Mouse (Mus musculus) gastrocnemius, postnatal 36 days (tissue): Measurements from ENCODE around the gene Skp2. TPM values are rescaled to one million over a fixed set of nuclear protein-coding genes. Genes with fewer than 3 reads are reported as not detected.

Source experiments
- DNase-seq, 2 experiments: peaks; one replicate each; pipeline ENCODE4 v3.0.0; 2022
- intact Hi-C: fragments of 180-260 bp; cut with DNase I; formaldehyde crosslinking; loops from one replicate; pipeline ENCODE4 v1.15.1; 2025
- total RNA-seq, 2 experiments: library from RNA; stranded (reverse); gene quantifications; 2 replicates each; pipeline ENCODE4 v1.2.3; 2021

Skp2 gene
- total RNA-seq, 2 experiments from 2014 or later = 0.77 to 0.99 TPM

DNA sequence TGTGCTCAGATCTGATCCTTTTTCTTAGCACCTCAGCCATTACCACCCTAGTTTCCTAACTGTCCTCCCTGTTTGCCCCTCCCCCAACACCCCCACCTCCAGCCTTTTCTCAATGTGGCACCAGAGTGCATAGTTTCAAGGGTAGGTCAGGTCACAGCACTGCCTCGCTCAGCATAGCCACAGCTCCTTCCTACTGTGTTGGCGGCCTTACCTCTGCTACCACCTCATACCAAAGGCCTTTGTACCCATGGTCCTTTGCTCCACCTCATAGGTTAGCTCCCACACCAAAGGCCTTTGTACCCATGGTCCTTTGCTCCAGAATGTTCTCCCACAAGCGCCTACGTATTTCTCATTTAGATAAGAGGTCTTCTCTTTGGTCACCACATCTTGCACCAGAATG, 36.4 kb downstream of the Skp2 start:
- intact Hi-C loops = no loop called here
- no peak for DNase-seq

DNA sequence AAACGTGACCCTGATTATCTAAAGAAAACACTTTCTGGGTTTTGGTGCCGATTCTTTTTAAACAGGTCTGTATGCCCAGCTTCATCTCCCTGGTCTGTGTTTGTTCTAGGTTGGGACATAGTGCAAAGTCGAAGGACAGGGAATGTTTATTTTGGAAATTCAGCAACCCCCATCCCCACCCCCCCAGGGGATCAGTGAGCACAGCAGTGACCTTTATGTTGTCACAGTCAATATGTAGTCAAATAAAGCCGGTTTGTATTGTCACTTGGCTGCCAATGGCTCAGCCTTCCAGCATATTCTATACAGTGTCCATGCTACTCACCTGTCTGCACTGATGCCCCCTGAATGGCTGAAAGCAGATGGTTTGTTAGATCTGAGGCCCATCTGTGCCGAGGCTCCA, 40.6 kb downstream of the Skp2 start:
- intact Hi-C loops = no loop called here

DNA sequence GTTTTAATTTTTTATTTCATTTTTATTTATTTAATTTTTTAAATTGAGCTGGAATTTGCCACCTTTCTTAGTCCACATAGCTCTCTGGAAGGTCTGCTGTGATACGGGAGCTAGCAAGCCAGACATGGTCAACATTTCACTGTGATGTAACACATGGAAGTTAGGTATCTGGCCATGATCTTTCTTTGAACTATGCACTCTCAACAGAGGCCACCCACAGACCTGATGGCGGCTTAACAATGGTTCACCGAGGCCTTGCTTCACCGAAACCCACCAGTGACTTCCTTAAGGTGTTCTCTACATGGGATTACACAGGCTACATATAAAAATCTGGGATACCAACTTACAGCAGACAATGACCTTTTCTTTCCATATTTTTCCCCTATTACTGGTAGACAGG, 41.1 kb downstream of the Skp2 start:
- intact Hi-C loops = no loop called here
- no peak for DNase-seq

More for the DNA sequence above, 40.6 kb downstream of the Skp2 start:
- no peak for DNase-seq

DNA sequence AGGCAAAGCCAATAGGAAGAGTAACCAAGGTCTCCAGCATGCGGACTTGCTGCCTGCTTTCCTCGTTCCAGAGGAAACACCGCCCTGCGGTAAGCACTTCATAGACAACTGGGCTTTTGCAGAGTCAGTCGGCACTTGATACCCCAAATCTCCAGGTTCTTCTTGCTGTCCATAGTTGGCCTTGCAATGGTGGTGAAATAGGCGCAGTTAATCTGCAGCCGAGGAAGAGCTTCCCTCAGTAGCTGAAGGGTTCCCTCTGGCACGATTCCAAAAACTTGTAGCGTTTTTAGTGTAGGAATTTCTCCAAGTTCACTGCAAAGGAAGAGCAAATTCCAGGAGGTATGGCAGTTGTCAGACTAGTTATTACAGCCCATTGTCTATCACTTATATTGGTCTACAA, 41.7 kb downstream of the Skp2 start:
- intact Hi-C loops = no loop called here
- DNase-seq = no peak

DNA sequence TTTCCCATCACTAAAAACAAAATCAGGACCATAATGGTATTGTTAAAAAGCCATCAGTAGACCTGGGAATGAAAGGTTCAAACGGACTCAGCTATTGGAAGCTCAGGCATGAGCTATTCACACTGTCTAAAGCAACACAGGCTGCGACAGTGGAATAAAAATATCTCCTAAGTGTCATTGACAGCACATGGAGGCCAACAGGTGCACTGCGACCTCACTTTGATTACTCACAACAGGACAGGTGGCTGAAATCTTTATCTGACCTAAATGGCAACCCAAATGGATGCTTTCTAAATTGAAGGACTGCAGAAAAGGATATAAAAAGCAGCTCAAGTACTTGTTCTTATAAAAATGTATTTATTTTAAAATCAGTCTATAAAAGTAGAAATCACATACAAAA, 43.6 kb downstream of the Skp2 start:
- intact Hi-C loops = no loop called here
- no peak for DNase-seq

DNA sequence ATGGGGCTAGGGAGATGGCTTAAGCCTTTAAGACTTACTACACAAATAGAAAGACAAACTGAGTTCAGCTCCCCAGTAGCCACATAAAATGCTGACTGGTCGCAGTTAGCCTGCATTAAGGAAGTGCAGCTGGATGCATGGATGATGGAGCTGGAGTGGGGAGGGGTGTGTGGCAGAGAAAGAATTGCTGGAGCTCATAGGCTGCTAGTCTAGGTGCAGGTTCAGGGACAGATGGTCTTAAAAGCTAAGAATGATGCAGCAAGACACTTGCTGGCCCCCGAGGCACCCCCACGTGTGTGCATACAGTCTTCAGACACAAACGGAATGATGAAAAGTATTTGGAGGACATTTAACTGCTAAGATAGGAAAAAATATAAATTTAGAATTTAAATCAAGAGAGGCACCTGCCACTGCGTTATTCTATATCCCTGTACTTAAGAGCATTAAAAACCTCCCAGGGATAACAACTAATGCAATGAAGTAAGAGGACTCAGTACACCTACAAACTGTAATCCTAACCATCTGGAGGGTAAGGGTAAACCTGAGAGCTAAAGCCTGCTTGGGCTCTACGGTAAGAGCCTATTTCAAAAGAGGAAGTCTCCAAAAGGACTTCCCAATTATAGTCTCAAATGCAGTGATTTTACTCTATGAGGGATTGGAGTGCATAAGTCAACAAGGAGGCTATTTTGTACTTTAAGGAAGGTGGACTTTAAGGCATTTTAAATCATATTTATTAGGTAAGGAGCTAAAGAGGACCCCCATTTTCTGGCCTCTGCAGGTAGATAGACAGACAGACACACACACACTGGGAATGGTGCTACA, 44.5 kb downstream of the Skp2 start:
- intact Hi-C loops = no loop called here
- no peak for DNase-seq

DNA sequence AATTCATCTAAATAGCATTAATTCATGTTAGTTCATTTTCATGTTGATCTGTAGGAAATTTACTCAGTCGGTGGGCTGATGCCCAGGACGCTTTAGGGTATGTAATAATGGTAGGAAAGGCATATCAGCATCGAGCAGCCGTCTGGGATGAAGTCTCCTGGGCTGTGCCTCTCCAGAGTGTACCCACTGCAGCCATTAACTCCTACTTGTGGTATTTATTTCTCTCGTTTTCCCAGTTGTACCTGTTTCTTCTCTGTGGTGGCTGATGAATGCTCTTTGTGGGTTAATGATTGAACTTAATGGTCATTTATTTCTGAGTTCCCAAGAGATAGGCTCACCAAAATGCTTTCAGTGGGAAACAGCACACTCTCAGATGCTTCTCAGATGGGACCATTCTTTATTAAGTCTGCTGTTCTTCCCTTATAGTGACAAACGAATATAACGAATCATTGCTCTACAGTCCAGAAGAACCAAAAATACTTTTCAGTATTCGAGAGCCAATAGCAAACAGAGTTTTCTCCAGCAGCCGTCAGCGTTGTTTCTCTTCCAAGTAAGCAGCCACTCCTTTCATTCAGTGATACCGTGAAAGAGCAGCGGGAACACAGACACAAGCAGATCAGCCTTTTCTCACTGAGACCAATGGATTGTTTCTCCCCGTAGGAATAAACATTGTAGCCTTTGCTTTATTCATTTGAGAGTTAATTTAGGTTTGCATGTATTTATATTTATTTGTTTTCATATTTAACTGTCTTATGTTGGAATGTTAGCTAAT, 48.7 kb downstream of the Skp2 start:
- intact Hi-C loops = no loop called here
- DNase-seq = no peak

DNA sequence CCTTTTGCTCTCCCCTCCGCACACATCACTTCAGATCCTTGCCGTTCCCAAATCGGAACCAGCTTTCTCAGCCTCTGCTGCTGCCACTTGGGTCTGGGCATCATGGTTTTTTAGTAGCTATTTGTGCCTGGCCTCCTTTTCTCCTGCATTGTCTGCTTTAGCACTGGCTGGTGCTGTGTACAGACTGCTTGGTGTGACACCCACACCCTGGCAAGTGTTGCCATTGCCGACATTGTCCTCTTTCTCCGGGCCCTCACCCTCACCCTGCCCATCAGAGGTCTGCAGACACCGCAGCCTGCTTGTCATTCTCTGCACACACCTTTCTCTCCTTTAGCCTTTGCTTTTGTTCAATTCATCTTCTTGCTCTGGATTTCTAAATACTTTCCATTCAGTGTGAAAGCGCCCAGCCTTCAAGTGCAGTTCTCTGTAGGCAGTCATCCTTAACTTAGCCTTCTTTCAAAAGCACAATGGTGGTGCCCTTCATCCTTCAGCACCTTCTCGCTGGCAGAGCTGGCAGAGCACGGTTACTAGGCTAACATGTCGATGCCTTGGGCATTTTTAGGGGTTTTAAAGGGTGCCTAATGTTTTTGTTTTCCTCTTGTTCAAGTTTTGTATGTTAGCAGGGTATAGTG, 54.7 kb downstream of the Skp2 start:
- intact Hi-C loops = no loop called here
- no peak for DNase-seq

DNA sequence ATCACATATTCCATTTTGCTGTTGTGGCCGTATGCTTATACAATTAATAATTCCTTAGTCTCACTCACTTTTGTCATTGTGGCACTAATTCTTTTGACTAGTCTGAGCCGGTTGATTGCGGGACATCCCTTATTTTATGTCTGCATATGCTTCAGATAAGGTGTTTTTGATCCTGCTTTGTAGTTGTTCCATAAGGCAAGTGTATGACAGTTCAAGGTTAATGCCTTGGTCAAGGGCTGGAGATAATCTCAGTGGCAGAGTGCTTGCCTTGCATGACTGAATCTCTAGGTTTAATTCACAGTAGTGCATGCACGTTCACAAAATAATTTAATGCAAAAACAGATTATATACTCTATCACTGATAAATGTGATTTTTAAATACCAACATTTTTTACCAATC, 58.4 kb downstream of the Skp2 start:
- intact Hi-C loops = no loop called here
- no peak for DNase-seq

DNA sequence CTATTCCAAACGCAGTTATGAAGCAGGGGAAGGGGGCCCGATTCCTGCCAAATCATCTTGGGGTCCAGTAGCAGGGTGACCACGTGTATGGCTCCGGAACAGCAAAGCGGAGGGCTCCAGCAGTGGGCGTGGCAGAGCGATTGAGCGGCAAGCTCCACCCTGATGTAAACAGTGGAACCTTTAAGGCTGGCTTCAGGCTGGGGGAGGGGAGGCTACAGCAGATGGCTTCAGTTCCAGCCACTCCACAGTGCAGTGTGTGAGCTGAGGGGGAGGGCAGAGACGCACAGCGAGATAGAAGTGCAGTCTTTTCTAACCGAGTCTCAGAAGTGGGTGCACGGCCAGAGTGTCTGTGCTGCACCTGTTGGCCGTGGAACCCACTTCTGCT, 60.9 kb downstream of the Skp2 start:
- no peak for DNase-seq
- intact Hi-C loops = no loop called here

DNA sequence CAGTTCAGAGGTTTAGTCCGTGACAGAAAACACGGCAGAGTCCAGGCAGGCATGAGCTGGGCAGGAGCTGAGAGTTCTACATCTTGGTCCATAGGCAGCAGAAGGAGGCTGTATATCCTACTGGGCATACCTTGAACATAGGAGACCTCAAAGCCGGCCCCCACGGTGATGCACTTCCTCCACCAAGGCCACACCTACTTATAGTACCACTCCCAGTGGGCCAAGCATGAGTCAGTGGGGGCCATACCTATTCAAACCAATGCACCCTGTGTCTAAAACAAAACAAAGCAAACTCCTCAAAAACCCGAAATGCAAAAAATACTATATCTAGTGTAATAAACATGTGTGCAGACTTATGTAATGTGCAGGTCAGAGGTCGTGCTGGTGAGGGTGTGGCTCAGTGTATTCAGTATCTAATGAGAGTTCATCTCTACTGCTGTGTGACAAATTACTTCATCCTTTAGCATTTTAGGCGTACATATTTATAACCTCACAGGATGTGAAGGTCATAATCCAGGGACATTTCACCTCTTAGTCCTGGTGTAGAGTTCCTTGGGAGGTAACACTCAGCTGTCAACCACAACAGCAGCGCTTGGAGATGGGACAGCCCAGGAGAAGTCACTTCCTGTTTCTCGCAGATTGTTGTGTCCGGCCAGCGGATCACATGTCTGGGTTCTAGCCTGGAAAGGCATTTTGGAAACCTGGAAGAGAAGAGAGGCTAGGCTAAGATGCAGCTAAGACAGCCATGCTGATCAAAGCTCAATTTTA, 61.4 kb downstream of the Skp2 start:
- intact Hi-C loops = no loop called here
- DNase-seq = no peak

DNA sequence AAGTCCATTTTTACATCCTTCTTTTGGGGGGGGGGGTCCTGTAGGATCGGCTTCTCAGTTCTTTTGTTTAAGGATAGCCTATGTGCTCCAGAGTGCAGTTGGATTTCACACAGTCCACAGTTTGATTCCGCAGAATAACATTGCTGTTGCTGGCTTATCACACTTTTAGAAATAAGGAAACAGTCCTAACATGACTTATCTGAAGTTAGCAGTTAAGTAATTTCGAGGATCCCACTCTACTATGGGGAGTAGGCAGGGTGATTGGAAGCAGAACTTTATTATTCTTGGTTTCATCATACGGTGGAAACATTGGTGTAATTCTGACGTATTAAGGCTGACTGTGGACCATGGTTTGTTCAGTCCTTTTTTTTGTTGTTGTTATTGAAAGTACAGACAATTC, 64.6 kb downstream of the Skp2 start:
- no peak for DNase-seq
- intact Hi-C loops = no loop called here

DNA sequence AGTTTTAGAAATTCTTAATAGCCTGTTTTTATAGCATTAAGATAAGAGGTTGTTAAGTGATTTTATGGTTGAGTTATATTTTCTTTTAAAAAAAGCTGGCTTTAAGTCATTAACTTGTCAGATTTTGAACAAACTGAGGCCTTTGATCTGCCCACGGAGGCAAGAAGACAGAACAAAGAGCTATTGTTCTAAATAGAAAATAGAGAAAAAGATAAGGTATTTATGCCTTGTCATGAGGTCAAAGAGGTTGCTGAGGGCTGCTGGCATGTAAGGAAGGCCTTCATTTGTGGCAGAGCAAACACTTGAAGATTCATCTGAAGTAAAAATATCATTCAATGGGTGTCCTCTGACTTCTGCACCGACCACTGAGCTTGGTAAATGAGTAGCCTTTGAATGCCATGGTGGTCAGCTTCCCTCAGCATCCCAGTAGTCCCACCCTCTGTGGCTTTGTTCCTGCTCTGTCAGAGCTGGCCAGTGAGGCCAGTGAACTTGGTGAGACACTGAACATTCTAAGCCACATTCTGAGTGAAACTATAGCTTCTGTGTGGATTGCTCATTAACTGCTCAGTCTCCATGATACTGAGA, 66.0 kb downstream of the Skp2 start:
- intact Hi-C loops = no loop called here
- no peak for DNase-seq

DNA sequence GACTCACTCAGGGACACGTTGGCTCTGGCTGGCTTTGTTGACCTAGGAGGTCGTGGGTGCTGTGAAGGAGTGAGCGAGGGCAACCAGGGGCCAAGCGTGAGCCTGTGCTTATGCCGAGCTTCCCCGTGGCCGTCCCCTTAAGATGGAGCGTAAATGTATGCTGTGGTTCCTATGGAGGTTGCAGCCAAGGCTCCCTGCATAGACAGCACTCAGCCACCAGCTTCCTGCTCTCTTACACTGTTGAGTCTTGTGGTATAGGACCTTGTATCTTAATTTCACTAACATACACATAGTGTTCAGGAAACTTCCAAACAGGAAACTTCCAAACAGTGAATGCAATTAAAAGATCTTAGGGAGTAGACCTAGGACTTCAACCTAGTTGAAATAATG, 66.5 kb downstream of the Skp2 start:
- DNase-seq = no peak
- intact Hi-C loops = no loop called here

DNA sequence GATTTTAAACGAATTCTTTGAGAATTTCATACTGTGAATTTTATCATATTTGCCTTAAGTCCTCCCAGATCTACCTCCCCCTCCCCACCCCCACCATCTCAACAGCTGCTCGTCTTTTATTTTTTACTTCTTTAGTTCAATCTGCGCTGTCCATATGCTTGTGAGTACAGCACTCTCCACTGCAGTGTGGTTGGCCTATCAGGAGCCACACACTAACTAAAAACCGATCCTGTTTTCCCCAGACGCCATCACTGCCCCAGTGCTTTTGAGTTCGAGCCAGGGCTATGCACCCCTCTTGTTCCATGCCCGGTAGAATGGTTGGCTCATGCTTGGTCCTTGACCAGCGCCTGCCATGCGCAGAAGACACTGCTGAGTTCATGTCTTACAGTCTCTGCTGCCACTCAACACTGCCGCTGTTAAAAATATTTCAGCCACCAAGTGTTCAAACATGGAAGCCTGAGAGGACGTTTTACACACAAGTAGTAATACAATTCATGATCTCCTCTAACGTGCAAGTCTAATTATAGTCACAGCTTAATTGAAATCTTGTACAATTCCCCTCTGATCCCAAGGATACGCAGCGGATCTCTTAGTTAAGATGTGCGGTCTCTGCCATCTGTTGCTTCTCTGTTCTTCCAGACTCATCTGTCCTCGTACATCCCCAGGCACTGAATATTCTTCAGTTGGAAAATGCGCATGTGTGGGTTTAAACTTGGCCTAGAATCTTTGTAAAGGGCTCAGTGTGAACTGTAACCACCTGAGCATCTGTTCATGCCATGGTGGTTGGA, 67.1 kb downstream of the Skp2 start:
- no peak for DNase-seq
- intact Hi-C loops = no loop called here

DNA sequence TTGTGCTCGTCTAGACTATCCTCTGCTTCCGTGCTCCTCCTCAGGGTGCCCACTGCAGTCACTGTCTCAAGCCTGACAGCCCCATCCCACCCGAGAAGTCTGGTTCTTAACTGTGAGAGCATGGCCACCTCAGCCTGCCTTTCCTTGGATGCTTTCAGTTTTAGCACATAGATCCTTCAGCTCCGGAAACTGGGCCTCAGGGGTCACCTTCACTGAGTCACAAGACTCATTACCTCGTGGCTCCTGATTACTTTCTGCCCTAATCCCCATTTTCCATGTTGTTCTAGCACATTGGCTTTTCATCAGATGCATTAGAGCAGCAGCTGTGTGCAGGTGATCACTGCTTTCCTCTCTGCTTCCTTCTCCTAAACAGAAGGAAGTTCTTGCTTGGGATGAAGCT, 67.8 kb downstream of the Skp2 start:
- DNase-seq = no peak
- intact Hi-C loops = no loop called here

DNA sequence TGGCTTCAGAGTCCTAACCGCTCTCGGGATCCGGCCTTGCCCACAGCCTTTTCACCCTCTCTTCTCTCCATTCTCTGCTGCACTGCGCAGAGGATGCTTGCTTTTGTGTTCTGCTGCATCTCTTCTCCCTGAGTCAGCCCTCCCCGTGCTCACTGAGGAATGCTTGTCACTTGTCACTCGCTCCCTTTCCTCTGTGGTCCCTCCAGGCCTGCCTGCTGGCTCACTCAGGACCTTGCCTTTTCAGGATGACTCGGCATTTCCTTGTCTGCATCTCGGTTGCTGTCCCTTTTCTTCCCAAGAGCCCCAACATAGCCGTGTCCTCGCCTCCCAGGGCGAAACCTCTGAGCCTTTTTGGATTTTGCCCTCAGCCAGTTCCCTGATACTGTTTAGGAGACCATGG, 68.4 kb downstream of the Skp2 start:
- DNase-seq = no peak
- intact Hi-C loops = no loop called here

DNA sequence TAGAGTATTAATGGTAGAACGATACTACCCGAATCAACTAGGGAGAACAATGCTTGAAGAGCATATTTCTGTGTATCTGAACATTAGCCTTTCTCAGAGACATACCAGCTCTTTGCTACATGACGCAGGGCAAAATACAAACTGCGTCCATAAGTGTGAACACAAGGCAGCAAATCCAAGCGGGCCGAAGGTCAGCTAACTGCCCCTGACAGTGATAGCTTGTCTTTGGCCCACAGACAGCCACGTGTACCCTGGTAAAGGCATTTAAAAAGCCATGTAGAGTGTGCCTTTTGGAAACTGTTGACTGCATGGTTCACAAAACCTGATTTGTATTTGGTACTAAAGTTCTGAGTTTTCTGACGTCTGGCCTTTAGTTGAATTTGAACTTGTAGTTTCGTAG, 72.5 kb downstream of the Skp2 start:
- DNase-seq = no peak
- intact Hi-C loops = no loop called here

DNA sequence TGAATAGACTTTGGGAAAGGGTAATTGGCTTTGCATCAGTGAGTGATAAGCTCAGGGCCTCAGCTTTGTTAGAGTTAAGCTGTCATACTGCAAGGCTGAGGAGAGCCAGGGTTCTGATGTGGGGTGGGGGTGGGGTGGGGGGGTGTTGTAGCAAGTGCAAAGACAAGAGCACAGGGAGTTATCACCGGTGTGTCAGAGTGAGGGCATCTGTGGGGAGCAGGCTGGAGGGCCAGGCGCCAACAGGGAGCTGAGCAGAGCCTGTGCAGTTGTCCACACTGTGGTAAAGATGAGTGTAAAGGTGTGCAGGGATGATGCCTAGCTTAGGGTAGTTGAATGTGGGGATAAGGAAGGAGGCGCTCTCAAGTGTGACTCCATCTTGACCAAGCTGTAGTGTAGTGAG, 73.9 kb downstream of the Skp2 start:
- DNase-seq = no peak
- intact Hi-C loops = no loop called here

DNA sequence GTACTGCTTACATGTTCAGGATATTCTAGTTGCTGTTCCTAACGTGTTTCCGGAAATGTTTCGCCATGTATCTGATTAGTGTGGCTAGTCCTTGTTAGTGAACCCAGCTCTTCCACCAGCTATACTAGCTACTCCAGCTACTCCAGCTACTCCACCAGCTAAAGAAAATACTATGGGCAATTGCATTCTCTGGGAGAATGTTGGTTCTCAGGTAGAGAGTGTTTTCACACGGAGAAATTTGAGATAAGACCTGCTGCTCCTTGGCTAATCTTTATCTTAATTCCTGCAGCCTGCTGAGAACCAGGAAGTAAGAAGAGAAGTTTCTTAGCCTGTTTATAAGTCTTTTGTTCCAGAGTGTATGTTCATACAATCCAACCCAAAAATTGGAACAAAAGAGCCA, 75.0 kb downstream of the Skp2 start:
- intact Hi-C loops = no loop called here
- DNase-seq = no peak
